Mouse (Mus musculus) lung, postnatal 0 days (tissue): ENCODE data around the gene Gpr143.

Experiments used
- CTCF ChIP-seq: IDR thresholded peaks from 2 replicates; pipeline ENCODE4 v1.5.1; 2016; ENCODE audit warnings: antibody characterized with exemption, mild to moderate bottlenecking
- EP300 ChIP-seq: IDR thresholded peaks from 2 replicates; pipeline ENCODE4 v1.6.1; 2016; ENCODE audit warnings: antibody characterized with exemption, mild to moderate bottlenecking, control low read depth

DNA sequence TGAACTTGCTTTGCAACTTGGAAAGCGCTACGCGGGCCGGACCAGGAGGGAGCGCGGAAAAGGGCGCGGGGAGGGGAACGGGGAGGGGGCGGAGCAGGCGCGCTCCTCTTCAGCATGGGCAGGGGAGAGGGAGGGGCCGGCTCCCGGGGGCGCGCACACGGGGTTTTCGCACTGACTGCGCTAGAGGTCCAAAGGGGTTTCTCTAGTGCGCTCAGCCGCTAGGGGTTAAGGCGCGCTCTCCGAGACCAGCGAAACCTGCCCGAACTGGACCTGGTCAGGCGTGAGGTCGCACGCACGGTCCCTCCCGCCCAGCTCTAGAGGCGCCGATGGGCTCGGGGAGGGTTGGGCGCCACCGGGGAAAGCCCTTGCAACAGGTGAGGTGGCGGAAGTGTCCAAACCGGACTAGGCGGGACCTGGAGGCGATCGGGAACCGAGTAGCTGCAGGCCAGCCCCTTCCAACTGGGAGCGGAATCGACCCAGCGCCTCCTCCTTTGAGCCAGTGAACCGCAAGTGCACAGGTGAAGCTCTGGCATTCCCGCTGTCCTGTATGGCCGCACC lies 12.0 kb upstream of the Gpr143 start:
- TF ChIP-seq EP300: no peak
- peak; percentile 40 for TF ChIP-seq CTCF
